Mouse (Mus musculus): ENCODE results near the gene Sec14l2. TPM values are rescaled to one million over a fixed set of nuclear protein-coding genes. Genes with fewer than 3 reads are reported as not detected.

Sec14l2 gene
- polyA plus RNA-seq, 1 experiment from 2014 or later, result 5.8 TPM

Small RNAs within 50 kb of the gene (microRNA-seq; reads per million reads assigned to microRNA genes)
- gene Mir3060, result 4.1 reads per million, percentile 9 among the genes with 10 or more reads in this experiment

Other genes starting within 250 kb of the Sec14l2 start
- 0.03 TPM in 1 of 2 replicates, not detected in the other for gene 4921536K21Rik, start 228.3 kb downstream of the Sec14l2 start, polyA plus RNA-seq (2015; fragmentation: Nextera tagmentation; extraction: Ambion mirVana)
- gene Dusp18, start 228.2 kb downstream of the Sec14l2 start, polyA plus RNA-seq (2015; fragmentation: Nextera tagmentation; extraction: Ambion mirVana), result 0.43 and 0.48 TPM in 2 replicates
- 0.45 and 0.68 TPM in 2 replicates for gene Slc35e4, start 208.8 kb downstream of the Sec14l2 start, polyA plus RNA-seq (2015; fragmentation: Nextera tagmentation; extraction: Ambion mirVana)
- gene Tcn2, start 191.3 kb downstream of the Sec14l2 start, polyA plus RNA-seq (2015; fragmentation: Nextera tagmentation; extraction: Ambion mirVana), result 14.8 and 15.9 TPM in 2 replicates
- 60.0 and 69.4 TPM in 2 replicates for gene Pes1, start 159.4 kb downstream of the Sec14l2 start, polyA plus RNA-seq (2015; fragmentation: Nextera tagmentation; extraction: Ambion mirVana)
- gene 4930556J24Rik, start 146.6 kb downstream of the Sec14l2 start, polyA plus RNA-seq (2015; fragmentation: Nextera tagmentation; extraction: Ambion mirVana), result 0.13 TPM in 1 of 2 replicates, not detected in the other
- gene Gal3st1, start 139.8 kb downstream of the Sec14l2 start, polyA plus RNA-seq (2015; fragmentation: Nextera tagmentation; extraction: Ambion mirVana), result 0.76 and 0.78 TPM in 2 replicates
- gene Sec14l4, start 92.0 kb downstream of the Sec14l2 start, polyA plus RNA-seq (2015; fragmentation: Nextera tagmentation; extraction: Ambion mirVana), result 0.96 and 1.2 TPM in 2 replicates
- not detected in 2 replicates for gene Sec14l3, start 58.6 kb downstream of the Sec14l2 start, polyA plus RNA-seq (2015; fragmentation: Nextera tagmentation; extraction: Ambion mirVana)
- gene Mtfp1, start 28.0 kb downstream of the Sec14l2 start, polyA plus RNA-seq (2015; fragmentation: Nextera tagmentation; extraction: Ambion mirVana), result 32.2 and 33.9 TPM in 2 replicates
- gene Rnf215, start 11.8 kb upstream of the Sec14l2 start, polyA plus RNA-seq (2015; fragmentation: Nextera tagmentation; extraction: Ambion mirVana), result 5.6 and 6.1 TPM in 2 replicates
- 0.65 and 0.87 TPM in 2 replicates for gene Ccdc157, start 36.9 kb upstream of the Sec14l2 start, polyA plus RNA-seq (2015; fragmentation: Nextera tagmentation; extraction: Ambion mirVana)
- gene Sf3a1, start 36.9 kb upstream of the Sec14l2 start, polyA plus RNA-seq (2015; fragmentation: Nextera tagmentation; extraction: Ambion mirVana), result 23.5 and 32.9 TPM in 2 replicates
- 6.0 and 6.2 TPM in 2 replicates for gene Tbc1d10a, start 63.4 kb upstream of the Sec14l2 start, polyA plus RNA-seq (2015; fragmentation: Nextera tagmentation; extraction: Ambion mirVana)
- 1.9 and 2.1 TPM in 2 replicates for gene Castor1, start 94.8 kb upstream of the Sec14l2 start, polyA plus RNA-seq (2015; fragmentation: Nextera tagmentation; extraction: Ambion mirVana)
- gene Osm, start 113.0 kb upstream of the Sec14l2 start, polyA plus RNA-seq (2015; fragmentation: Nextera tagmentation; extraction: Ambion mirVana), result 0.51 and 0.60 TPM in 2 replicates
- 0.02 TPM in 1 of 2 replicates, not detected in the other for gene Lif, start 134.1 kb upstream of the Sec14l2 start, polyA plus RNA-seq (2015; fragmentation: Nextera tagmentation; extraction: Ambion mirVana)

Data from liver, embryonic 13.5 days (tissue).